Mouse (Mus musculus) adrenal gland, adult 2 months (tissue): ENCODE measurements around the gene Tnfsfm13. TPM values are rescaled to one million over a fixed set of nuclear protein-coding genes. Genes with fewer than 3 reads are reported as not detected.

ENCODE experiments used
- DNase-seq: peaks from one replicate; pipeline ENCODE4 v3.0.0; 2021
- polyA plus RNA-seq: library from polyadenylated mRNA; depleted of rRNA; stranded (reverse); fragments of >200 nt; gene quantifications from 2 replicates; pipeline ENCODE4 v1.2.3, GENCODE M21; 2012
- total RNA-seq, 2 experiments: library from RNA; stranded (reverse); gene quantifications; 2 replicates each; pipeline ENCODE4 v1.2.3; 2021

The Tnfsfm13 gene
- total and polyA plus RNA-seq, 3 experiments, result 3.1 to 12.7 (median 7.0) TPM

DNA sequence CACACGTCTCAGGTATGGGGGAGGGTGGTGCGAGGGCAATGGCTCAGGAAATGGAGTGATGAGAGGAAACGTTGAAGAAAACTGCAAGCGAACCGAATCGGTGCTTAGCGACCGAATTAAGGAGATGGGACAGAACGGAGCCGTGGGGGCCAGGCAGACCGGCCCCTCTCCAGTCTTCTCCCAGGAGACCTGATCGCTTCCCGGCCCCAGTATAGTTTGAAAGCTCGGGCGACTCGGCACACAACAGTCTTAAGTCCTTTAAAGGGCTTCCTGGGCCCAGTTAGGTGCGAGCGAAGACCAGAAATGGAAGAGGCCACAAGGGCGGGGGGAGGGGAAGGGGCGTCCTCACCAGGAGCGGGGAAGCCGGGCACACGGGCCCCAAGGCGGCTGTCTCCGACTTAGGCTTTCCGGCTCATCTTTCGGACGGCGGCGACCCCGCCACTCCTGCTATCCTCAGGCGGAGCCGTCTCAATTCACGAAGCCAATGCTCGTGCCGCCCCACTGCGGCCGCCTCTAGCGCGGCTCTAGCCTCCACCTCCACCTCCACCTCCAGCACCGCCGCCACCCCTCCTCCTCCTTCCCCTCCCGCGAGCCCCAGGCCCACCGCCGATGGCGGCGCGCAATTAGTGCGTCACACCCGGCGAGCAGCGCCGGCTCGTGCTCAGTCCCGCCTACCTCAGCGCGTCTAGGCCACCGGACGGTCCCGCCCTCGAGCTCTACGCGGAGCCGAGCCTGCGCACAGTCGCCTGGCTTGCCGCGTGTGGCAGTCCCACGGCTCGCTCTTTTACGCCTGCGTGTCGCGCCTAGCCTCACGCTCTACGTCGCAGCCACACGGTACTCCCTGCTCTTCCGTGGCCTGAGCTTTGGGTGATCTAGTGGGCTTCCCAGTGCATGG lies 14.3 kb downstream of the Tnfsfm13 start, which contains the start of gene Senp3:
TSS of gene Senp3 (minus strand) at position 771 of the 895 bp plus-strand sequence.
- peak; percentile 98 for DNase-seq

GRCm38 (mm10) chr11:69680136-69680855 lies 15.6 kb downstream of the Tnfsfm13 start:
- no peak for DNase-seq

- DNase-seq, result no peak
Observed at GRCm38 (mm10) chr11:69679144-69679543, 16.8 kb downstream of the Tnfsfm13 start.

DNA sequence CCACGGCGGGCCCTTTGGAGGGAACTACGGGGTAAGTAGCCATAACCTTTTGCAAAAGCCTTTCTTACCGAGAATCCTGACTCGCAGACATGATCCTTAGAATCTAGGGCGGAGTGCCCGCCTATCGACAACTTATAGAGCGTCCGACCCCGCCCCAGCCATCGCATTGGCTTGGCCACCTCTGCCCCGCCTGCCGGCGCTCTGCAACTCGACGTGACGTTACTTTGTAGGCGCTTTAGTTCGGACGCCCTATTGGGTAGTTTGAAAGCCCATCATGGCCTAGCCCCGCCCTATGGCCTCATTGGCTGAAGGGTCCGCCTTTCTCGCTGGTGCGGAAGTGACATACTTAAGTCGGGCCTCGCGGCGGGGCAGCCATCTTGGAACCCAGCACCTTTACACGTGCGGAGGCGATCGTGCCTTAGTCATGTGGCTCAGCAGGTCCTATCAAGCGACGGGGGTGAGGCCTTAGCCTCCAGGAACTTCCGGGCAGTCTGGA lies 23.6 kb downstream of the Tnfsfm13 start, which contains the start of gene Eif4a1:
TSS of gene Eif4a1 (minus strand) at position 213 of the 496 bp plus-strand sequence.
- DNase-seq, result peak; percentile 100

- DNase-seq, result no peak
Observed at GRCm38 (mm10) chr11:69671726-69672124, 24.2 kb downstream of the Tnfsfm13 start.

GRCm38 (mm10) chr11:69670786-69671725 lies 24.8 kb downstream of the Tnfsfm13 start:
- DNase-seq, result peak; percentile 97

GRCm38 (mm10) chr11:69666665-69667005 lies 29.3 kb downstream of the Tnfsfm13 start:
- DNase-seq, result no peak

DNA sequence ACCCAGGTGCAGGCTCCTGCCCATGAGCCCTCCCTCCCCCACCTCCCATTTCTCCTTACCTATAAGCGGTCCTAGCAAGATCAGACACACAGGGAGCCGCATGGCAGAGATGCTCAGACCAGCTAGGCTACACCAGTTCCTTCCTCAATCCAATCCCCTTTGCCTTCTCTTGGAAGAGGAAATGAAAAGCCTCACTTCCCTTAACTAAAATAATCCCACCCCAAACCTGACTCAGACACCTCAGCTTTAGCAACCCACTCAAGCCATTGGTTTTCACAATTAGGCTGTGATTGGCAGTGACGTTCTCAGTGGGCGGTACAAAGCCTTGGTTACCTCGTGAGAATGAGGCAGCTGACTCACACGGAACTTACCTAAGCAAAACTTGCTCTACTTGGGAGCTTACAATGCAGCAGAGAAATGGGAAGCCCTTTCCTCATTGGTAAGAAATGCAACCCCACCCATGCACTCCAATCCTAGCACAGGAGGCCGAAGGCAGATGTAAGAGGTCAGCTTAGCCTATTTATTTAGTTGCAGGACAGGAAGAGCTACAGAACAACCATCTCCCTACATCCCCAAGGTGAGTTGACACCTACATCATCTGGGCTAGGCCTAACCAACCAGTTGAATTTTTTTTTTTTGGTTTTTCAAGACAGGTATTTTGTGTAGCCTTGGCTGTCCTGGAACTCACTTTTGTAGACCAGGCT lies 29.8 kb downstream of the Tnfsfm13 start, which contains the start of gene Cd68:
TSS of gene Cd68 (minus strand) at position 193 of the 704 bp plus-strand sequence.
- peak; percentile 71 for DNase-seq

DNA sequence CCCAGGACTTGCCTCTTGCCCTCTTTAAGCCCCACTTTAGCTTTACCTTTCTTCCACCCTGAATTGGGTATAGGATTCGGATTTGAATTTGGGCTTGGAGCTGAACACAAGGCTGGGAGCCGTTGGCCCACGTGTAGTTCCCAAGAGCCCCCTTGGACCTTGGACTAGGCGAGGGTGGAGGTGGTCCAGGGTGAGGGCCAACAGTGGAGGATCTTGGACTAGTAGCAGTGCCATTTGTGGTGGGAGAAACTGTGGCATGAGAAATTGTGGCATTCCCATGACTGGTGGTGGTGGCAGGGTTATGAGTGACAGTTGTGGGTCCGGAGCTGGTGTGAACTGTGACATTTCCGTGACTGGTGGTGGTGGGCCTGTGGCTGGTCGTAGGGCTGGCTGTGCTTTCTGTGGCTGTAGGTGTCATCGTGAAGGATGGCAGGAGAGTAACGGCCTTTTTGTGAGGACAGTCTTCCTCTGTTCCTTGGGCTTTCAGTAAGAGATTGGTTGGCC lies 30.4 kb downstream of the Tnfsfm13 start:
- no peak for DNase-seq

DNA sequence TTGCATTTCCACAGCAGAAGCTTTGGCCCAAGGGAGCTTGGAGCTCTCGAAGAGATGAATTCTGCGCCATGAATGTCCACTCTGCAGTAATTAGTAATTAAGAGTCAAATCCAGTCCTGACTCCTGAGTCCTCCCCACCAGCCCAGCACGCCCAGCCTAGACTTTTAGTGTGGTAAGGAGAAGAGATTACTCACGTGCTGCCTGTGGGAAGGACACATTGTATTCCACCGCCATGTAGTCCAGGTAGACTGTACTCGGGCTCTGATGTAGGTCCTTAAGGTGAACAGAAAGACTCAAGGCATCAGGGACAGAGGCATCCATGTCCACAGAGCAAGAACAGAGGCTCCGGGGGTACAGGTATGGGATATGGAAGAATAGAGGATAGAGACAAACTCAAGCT lies 31.1 kb downstream of the Tnfsfm13 start:
- no peak for DNase-seq

DNA sequence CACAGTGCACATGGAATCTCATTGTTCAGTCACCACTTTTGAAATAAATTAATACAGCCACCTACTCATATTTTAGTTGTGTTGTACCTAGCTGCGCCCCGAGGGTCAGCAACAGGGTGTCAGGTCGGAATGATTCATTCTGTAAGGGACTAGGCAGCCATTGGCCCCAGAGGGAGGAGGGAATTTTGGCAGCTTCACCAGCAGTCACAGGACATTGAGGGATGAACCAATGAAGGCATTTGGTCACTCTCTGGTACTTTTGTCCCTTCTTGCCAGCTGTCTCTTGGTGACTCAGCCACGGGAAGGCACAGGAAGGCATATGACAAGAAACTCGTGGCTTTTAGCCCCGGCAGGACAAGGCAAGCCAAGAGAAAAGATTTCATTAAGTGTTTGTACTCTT lies 32.1 kb downstream of the Tnfsfm13 start:
- DNase-seq, result peak; percentile 84

- no peak for DNase-seq
Observed at GRCm38 (mm10) chr11:69662967-69663671, 32.8 kb downstream of the Tnfsfm13 start.

DNA sequence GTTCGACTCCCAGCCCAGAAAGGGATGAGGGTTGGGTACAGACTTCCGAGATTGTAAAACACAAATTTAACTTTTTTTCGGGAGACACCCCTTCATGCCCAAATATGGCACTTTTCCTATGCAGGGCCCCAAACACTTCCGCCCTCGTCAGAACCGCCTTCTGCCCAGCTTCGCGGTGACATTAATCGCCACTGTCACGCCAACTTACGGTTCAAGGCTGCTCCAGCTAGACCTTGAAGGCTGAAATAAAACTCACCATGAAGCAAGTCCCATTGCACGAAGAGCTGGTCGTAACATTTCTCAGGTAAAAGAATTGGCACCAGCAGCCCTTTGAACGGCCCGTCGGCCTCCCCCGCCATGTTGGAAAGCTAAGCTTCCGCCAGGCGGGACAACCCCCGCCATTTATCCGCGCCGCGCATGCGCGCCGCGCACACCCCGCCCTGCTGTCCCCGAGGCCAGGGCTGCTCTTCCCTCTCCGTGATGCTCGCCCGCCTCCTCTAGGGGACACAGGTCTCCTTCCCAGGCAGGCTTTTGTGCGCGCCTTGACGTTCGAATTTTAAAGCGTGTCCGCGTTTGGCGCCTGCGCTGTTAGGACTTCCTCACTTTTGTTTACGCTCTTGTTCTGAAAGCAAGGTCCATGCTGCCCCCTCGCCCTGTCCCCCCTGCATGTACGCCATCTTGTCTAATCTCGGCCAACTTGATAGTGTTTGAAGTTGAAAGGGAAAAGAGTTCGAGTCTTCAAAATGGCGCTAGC lies 33.5 kb downstream of the Tnfsfm13 start, which contains the start of gene Mpdu1:
TSS of gene Mpdu1 (minus strand) at position 430 of the 754 bp plus-strand sequence.
- DNase-seq, result peak; percentile 96

DNA sequence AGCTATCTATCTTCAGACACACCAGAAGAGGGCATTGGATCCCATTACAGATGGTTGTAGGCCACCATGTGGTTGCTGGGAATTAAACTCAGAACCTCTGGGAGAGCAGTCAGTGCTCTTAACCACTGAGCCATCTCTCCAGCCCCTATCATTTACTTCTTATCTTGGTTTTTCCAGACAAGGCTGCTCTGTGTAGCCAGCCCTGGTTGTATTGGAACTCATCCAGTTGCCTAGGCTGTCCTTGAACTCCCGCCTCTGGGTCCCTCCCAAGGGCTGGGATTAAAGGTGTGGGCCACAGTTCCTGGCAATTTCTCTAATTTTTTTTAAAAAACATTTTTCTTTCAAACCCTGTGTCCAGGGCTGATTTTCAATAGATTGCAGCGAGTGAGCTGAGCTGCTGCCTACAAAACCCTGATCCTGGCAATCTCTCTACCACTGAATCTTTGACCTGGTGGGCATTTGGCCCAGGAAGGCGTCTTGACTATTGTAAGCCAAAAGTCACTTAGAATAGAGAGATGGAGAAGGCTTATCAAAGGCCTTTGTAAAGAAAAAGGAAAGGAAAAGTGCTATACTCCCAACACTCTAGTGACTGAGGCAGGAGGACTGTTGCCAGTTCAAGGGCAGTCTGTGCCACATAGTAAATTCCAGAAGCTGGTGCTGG lies 34.5 kb downstream of the Tnfsfm13 start:
- peak; percentile 83 for DNase-seq

DNA sequence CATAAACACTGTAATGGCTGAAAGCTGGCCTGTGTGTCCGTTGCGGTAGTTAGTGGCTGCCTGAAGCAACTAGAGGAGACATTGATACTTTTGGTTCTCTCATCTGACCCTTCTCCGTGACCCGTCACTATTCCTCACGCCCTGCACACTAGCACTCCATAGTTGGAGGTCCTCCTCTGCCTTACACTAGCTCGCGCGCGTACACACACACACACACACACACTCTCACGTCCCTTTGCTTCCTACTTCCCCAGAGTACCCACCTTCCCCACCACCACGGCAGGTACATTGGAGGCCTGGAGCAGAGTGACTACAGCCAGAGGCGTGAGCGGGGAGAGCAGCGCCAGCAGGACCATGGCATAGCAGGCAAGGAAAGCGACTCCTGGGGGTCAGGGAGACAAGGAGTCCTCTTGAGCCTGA lies 38.4 kb downstream of the Tnfsfm13 start:
- DNase-seq, result no peak

DNA sequence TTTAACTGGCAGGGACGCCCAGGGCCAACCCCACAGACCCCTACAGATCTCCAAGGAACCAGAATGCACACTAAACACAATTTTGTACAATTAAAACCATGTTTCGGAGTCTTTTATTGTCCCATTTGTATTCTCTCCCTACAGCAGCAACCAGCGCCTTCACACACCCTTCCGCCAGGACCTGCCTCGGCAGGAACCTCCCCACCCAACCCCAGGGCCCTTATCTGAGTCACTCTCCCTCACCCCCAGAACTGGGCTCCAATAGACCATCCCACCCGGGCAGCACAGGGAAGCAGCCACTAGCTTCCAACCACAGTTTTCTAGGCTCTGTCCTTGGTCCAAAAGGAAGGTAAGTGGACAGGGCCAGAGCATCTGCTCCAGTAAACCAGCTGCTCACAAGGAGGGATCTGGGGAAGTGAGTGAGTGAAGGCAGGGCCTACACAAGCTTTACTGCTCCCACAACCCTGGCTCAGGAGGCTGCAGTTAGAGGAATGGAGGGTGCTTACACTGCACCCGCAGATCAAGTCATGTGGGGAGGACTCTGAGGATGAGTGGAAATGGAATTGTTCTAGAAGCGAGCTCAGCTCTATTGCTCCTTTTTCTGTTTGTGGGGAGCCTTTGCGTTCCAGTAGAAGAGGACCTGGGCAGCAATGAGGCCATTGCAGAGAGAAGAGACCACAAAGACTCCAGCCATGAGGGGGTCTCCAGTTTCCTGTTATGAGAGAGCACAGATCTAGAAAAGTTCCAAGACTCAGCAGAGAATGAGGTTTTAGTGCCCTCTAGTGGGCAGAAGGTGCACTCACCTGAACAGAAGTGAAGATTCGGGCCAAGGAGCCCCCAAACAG lies 39.1 kb downstream of the Tnfsfm13 start:
- no peak for DNase-seq

DNA sequence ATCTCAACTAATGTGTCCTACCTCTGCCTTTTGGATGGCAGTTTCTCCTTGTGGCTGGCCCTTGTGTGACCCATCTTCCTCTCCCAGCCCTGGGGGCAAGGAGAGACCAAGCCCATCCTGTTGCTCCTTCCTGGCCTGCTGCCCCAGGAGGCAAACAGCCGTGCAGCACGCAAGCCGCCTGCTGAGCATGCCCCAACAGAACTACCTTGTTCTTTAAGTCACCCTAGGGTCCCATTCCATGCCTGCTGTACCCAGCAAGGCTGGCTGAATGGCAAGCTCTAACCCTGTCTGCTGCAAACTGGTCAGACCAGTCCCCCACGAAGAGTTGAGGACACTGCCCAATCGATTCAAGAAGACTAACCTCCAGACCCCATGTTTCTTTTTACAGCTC lies 39.8 kb downstream of the Tnfsfm13 start:
- no peak for DNase-seq
